19 mouse cellular contexts compared by ENCODE assay signal in genomic region chr3:154174766-154175165, GRCm38 (mm10).
"Had no signal": no experiment of that assay in that cellular context is flagged by ENCODE, and none has a peak within 500 bp of the region (broad histone marks: within the 10 kb centered on the region; RNA-seq: fewer than 3 reads in every experiment).

No protein-coding gene starts in this region.

- H3K27me3 ChIP-seq: midbrain, embryonic 13.5 days; midbrain, embryonic 15.5 days; neural tube, embryonic 13.5 days; neural tube, embryonic 15.5 days had no signal

- H3K4me3 ChIP-seq: midbrain, embryonic 10.5 days; midbrain, embryonic 13.5 days; midbrain, embryonic 15.5 days; myocyte; neural tube, embryonic 13.5 days; neural tube, embryonic 15.5 days had no signal

- ATAC-seq: midbrain, embryonic 13.5 days; midbrain, embryonic 15.5 days had no signal

- H3K9ac ChIP-seq: liver, embryonic 14.5 days; lung, embryonic 14.5 days; midbrain, embryonic 13.5 days; midbrain, embryonic 15.5 days; neural tube, embryonic 13.5 days; neural tube, embryonic 15.5 days had no signal

- H3K9me3 ChIP-seq: midbrain, embryonic 10.5 days; midbrain, embryonic 13.5 days; midbrain, embryonic 15.5 days; neural tube, embryonic 13.5 days; neural tube, embryonic 15.5 days had no signal

- H3K36me3 ChIP-seq: midbrain, embryonic 10.5 days; midbrain, embryonic 13.5 days; midbrain, embryonic 15.5 days; neural tube, embryonic 13.5 days; neural tube, embryonic 15.5 days had no signal

- DNase-seq: lung, adult 18-20 months; lung, embryonic 14.5 days; lung, postnatal 10 days; lung, postnatal 4 days; retina, postnatal 1 day; right cerebral cortex, adult 18-20 months; right cerebral cortex, postnatal 25 days; right cerebral cortex, postnatal 4 days; spleen, adult 18-20 months; thymus, adult 18-20 months; thymus, postnatal 14 days; thymus, postnatal 36 days had no signal

- H3K27ac ChIP-seq: liver, embryonic 14.5 days; midbrain, embryonic 10.5 days; midbrain, embryonic 13.5 days; midbrain, embryonic 15.5 days; neural tube, embryonic 13.5 days; neural tube, embryonic 15.5 days had no signal

- H3K4me2 ChIP-seq: lung, embryonic 14.5 days; midbrain, embryonic 13.5 days; midbrain, embryonic 15.5 days; neural tube, embryonic 13.5 days; neural tube, embryonic 15.5 days had no signal
